Mouse (Mus musculus) lung, postnatal 0 days (tissue): ENCODE results near the gene Lgals4.

ENCODE experiments used
- CTCF ChIP-seq: IDR thresholded peaks from 2 replicates; pipeline ENCODE4 v1.5.1; 2016; ENCODE audit warnings: antibody characterized with exemption, mild to moderate bottlenecking
- EP300 ChIP-seq: IDR thresholded peaks from 2 replicates; pipeline ENCODE4 v1.6.1; 2016; ENCODE audit warnings: antibody characterized with exemption, mild to moderate bottlenecking, control low read depth

DNA sequence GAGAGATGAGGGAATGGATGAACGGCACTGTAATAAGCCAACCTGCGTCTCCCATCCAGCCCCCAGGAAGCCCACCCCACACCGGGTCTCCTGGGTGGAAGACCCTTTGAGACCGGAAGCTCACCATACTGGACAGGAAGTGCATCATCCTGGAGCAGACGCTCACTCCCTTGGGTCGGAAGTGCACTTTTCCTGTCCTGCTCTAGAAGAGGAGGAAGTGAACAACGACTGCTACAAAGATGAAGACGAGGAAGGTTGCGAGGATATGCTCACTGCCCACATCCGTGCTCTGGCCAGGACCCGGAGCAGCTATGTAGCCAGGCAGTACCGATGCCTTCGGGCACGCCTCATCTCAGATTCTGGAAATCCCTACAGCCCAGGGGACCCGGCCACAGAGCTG is 37.8 kb upstream of the Lgals4 start:
- TF ChIP-seq CTCF (no peak), EP300 (peak; percentile 78)
